ENCODE assay signal across 8 mouse cellular contexts in the genomic region with DNA sequence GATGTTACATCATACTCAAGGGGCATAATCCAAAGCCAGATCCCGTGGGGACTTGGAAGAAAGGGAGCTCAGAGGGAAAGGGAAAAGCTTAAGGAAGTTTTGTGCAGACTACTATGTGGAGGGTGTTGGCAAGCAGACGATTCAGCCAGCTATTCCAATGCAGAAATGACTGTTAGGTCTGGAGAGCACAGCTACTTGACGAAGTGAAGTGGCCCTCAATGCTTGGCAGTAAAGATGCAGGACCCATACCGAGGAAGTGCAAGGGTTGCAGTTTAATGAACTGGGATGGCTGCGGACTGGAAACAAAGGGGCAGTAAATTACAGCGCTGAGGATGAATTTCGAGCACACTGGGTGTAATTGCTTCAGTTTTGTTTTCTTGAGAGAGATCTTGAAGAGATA. TPM values are rescaled to one million over a fixed set of nuclear protein-coding genes. Genes with fewer than 3 reads are reported as not detected.
DNase-seq lines count a peak whose midpoint lies in the region; ATAC-seq and TF ChIP-seq lines count a peak whose summit lies in the region.

No protein-coding gene starts in this region.

- no peak for DNase-seq in kidney, adult 18-20 months
- DNase-seq in limb, embryonic 14.5 days (ENCODE audit: low spot score): no peak
- DNase-seq in adipocyte (ENCODE audit: low spot score): no peak
- no peak for DNase-seq in urinary bladder, postnatal 4 days (ENCODE audit: low spot score in 2 of 2)

- ATAC-seq in kidney, embryonic 15.5 days (replicated peaks; ENCODE audit: low FRiP score): no peak
- no peak for ATAC-seq in limb, embryonic 14.5 days (ENCODE audit: low FRiP score, low read depth)
- no peak for ATAC-seq in midbrain, embryonic 15.5 days (replicated peaks)
- no peak for ATAC-seq in activated CD4-positive, CD25-positive, alpha-beta regulatory T cell, adult 4 months

- H3K27me3 ChIP-seq in kidney, embryonic 15.5 days: no peaks in the 10 kb centered on the region
- no peaks in the 10 kb centered on the region for H3K27me3 ChIP-seq in limb, embryonic 14.5 days (ENCODE audit: control insufficient read depth, insufficient read depth, low read length)
- H3K27me3 ChIP-seq in midbrain, embryonic 15.5 days (replicated peaks): no peaks in the 10 kb centered on the region

- peak overlapping the region; percentile 77 for H3K4me3 ChIP-seq in kidney, embryonic 15.5 days (replicated peaks)
- H3K4me3 ChIP-seq in embryonic fibroblast, embryonic 13.5 days (ENCODE audit: insufficient read depth, low read length): peak overlapping the region; percentile 99
- peak overlapping the region; percentile 70 for H3K4me3 ChIP-seq in limb, embryonic 14.5 days (replicated peaks; ENCODE audit: low read length)
- peak overlapping the region; percentile 73; the same call in 1 of the 2 replicates for H3K4me3 ChIP-seq in midbrain, embryonic 15.5 days

- peak overlapping the region; percentile 69; the same call in 1 of the 2 replicates for H3K9ac ChIP-seq in kidney, embryonic 15.5 days
- H3K9ac ChIP-seq in limb, embryonic 14.5 days (ENCODE audit: low read depth, low read length, severe bottlenecking): no peak overlapping the region
- no peak overlapping the region for H3K9ac ChIP-seq in midbrain, embryonic 15.5 days

- H3K9me3 ChIP-seq in kidney, embryonic 15.5 days (replicated peaks): no peaks in the 10 kb centered on the region
- H3K9me3 ChIP-seq in limb, embryonic 14.5 days (ENCODE audit: control insufficient read depth, low read length): no peaks in the 10 kb centered on the region
- H3K9me3 ChIP-seq in midbrain, embryonic 15.5 days: no peaks in the 10 kb centered on the region

- TF ChIP-seq POLR2A in embryonic fibroblast, embryonic 13.5 days (IDR thresholded peaks at IDR 0.05; ENCODE audit: low read depth, low read length): no peak
- TF ChIP-seq POLR2A in limb, embryonic 14.5 days (IDR thresholded peaks at IDR 0.05; ENCODE audit: borderline replicate concordance, extremely low read depth, insufficient read depth, insufficient read length): no peak

- H3K27ac ChIP-seq in kidney, embryonic 15.5 days: 0 out of 2 replicates have a peak overlapping the region, but pooled peaks have one; percentile 9
- no peak overlapping the region for H3K27ac ChIP-seq in embryonic fibroblast, embryonic 13.5 days (ENCODE audit: insufficient read depth, low read length)
- H3K27ac ChIP-seq in limb, embryonic 14.5 days (replicated peaks; ENCODE audit: low read depth, low read length): no peak overlapping the region
- H3K27ac ChIP-seq in midbrain, embryonic 15.5 days: no peak overlapping the region

- 28% methylated on average over 7 of the region's 7 CpGs for WGBS in kidney, embryonic 15.5 days
- WGBS in limb, embryonic 14.5 days: 41% methylated on average over 7 of the region's 7 CpGs
- 61% methylated on average over 7 of the region's 7 CpGs for WGBS in midbrain, embryonic 15.5 days

- H3K4me1 ChIP-seq in kidney, embryonic 15.5 days: peaks cover 23% of the 10 kb centered on the region
- peaks cover 9% of the 10 kb centered on the region for H3K4me1 ChIP-seq in embryonic fibroblast, embryonic 13.5 days (ENCODE audit: control insufficient read depth, insufficient read depth, low read length)
- peaks cover 10% of the 10 kb centered on the region; the same call in 1 of the 2 replicates for H3K4me1 ChIP-seq in limb, embryonic 14.5 days (ENCODE audit: control insufficient read depth, insufficient read depth, low read length)
- peaks cover 35% of the 10 kb centered on the region for H3K4me1 ChIP-seq in midbrain, embryonic 15.5 days

- TF ChIP-seq CTCF in embryonic fibroblast, embryonic 13.5 days (IDR thresholded peaks at IDR 0.05; ENCODE audit: borderline replicate concordance, insufficient read depth, low read length): no peak

- peak overlapping the region; percentile 76 for H3K4me2 ChIP-seq in kidney, embryonic 15.5 days
- peak overlapping the region; percentile 58 for H3K4me2 ChIP-seq in limb, embryonic 14.5 days (replicated peaks; ENCODE audit: low read depth, low read length, severe bottlenecking)
- peak overlapping the region; percentile 64 for H3K4me2 ChIP-seq in midbrain, embryonic 15.5 days

- H3K36me3 ChIP-seq in kidney, embryonic 15.5 days: peaks cover 19% of the 10 kb centered on the region
- H3K36me3 ChIP-seq in limb, embryonic 14.5 days (ENCODE audit: control insufficient read depth, insufficient read depth, low read length): 0 out of 2 replicates have a peak, but pooled peaks cover 5% of the 10 kb centered on the region
- no peaks in the 10 kb centered on the region for H3K36me3 ChIP-seq in midbrain, embryonic 15.5 days (replicated peaks)

RNA-seq across cellular contexts. Expression of a gene that starts 1.5 kb away (rescaled TPM):
- polyA plus RNA-seq in kidney, embryonic 15.5 days (2015; fragmentation: Nextera tagmentation; extraction: Ambion mirVana): 45.1 and 45.8 TPM in 2 replicates
- 55.0 and 70.0 TPM in 2 replicates for polyA plus RNA-seq in embryonic fibroblast, embryonic 13.5 days (2011; ENCODE audit: insufficient read length, low read depth, missing spikeins)
- 32.8 and 32.9 TPM in 2 replicates for polyA plus RNA-seq in limb, embryonic 14.5 days (2012; rRNA removed)
- polyA plus RNA-seq in limb, embryonic 14.5 days (2014; fragmentation: Nextera tagmentation; extraction: Ambion mirVana): 41.2 and 46.4 TPM in 2 replicates
- polyA plus RNA-seq in midbrain, embryonic 15.5 days (2015; fragmentation: Nextera tagmentation; extraction: Ambion mirVana): 27.7 and 29.9 TPM in 2 replicates
- polyA plus RNA-seq in activated CD4-positive, CD25-positive, alpha-beta regulatory T cell, adult 4 months (2017; shearing (Covaris generic)): 10 to 100 TPM; 60.0 to 79.8 TPM

RNA-seq across cellular contexts. Expression of a gene that starts 1.7 kb away (rescaled TPM):
- 3.5 and 4.0 TPM in 2 replicates for polyA plus RNA-seq in kidney, embryonic 15.5 days (2015; fragmentation: Nextera tagmentation; extraction: Ambion mirVana)
- 2.8 and 4.3 TPM in 2 replicates for polyA plus RNA-seq in embryonic fibroblast, embryonic 13.5 days (2011; ENCODE audit: insufficient read length, low read depth, missing spikeins)
- 5.4 and 7.0 TPM in 2 replicates for polyA plus RNA-seq in limb, embryonic 14.5 days (2012; rRNA removed)
- polyA plus RNA-seq in limb, embryonic 14.5 days (2014; fragmentation: Nextera tagmentation; extraction: Ambion mirVana): 3.4 and 4.4 TPM in 2 replicates
- polyA plus RNA-seq in midbrain, embryonic 15.5 days (2015; fragmentation: Nextera tagmentation; extraction: Ambion mirVana): 5.4 and 5.6 TPM in 2 replicates
- polyA plus RNA-seq in activated CD4-positive, CD25-positive, alpha-beta regulatory T cell, adult 4 months (2017; shearing (Covaris generic)): 1 to 10 TPM; 1.1 to 2.9 TPM
